Mouse (Mus musculus) midbrain, embryonic 16.5 days (tissue): ENCODE data around the gene Acer3. TPM values are rescaled to one million over a fixed set of nuclear protein-coding genes. Genes with fewer than 3 reads are reported as not detected.

Experiments used
- ATAC-seq: fragments of 200-750 bp; cut with Nextera tagmentation; 2 replicates; pipeline ENCODE4 v1.8.0; 2017; ENCODE audit warnings: moderate TSS enrichment
- H3K27ac ChIP-seq: fragments of 300-500 bp; sonication (generic); 2 replicates; pipeline ENCODE4 v1.5.1; 2014; ENCODE audit warnings: mild to moderate bottlenecking, low read length, mixed read lengths
- H3K27me3 ChIP-seq: fragments of 300-500 bp; sonication (generic); 2 replicates; pipeline ENCODE4 v1.6.1; 2014; ENCODE audit warnings: low read depth, low read length, mixed read lengths; ENCODE audit not compliant: control insufficient read depth, insufficient read depth
- H3K36me3 ChIP-seq: fragments of 300-500 bp; sonication (generic); 2 replicates; pipeline ENCODE4 v1.6.1; 2014; ENCODE audit warnings: mild to moderate bottlenecking, low read length, moderate library complexity, mixed read lengths; ENCODE audit not compliant: control insufficient read depth, insufficient read depth
- H3K4me1 ChIP-seq: fragments of 300-500 bp; sonication (generic); 2 replicates; pipeline ENCODE4 v1.6.1; 2014; ENCODE audit warnings: mild to moderate bottlenecking, low read length, mixed read lengths; ENCODE audit not compliant: control insufficient read depth, insufficient read depth
- H3K4me2 ChIP-seq: fragments of 300-500 bp; sonication (generic); 2 replicates; pipeline ENCODE4 v1.6.1; 2014; ENCODE audit warnings: mild to moderate bottlenecking, low read length, mixed read lengths
- H3K4me3 ChIP-seq: fragments of 300-500 bp; sonication (generic); 2 replicates; pipeline ENCODE4 v1.5.1; 2014; ENCODE audit warnings: low read depth, mild to moderate bottlenecking, low read length, moderate library complexity, mixed read lengths
- H3K9ac ChIP-seq: fragments of 300-500 bp; sonication (generic); 2 replicates; pipeline ENCODE4 v1.6.1; 2014; ENCODE audit warnings: low read depth, low read length, mixed read lengths
- H3K9me3 ChIP-seq: fragments of 300-500 bp; sonication (generic); replicated peaks from 2 replicates; pipeline ENCODE4 v1.6.1; 2014; ENCODE audit warnings: mild to moderate bottlenecking, low read length, mixed read lengths; ENCODE audit not compliant: control insufficient read depth, poor library complexity, severe bottlenecking
- WGBS: fragments of 180-500 bp; shearing (Covaris S2); extraction: QIAGEN DNeasy Blood & Tissue Kit; methylation state at CpG from one replicate; pipeline ENCODE4 v1.1.7; 2014; 5-methylcytosine and 5-hydroxymethylcytosine counted together
- polyA plus RNA-seq: library from polyadenylated mRNA; unstranded; fragments of >200 nt; fragmentation: Nextera tagmentation; extraction: Ambion mirVana; gene quantifications from 2 replicates; pipeline ENCODE4 v1.2.1, GENCODE M21; 2015

Acer3 gene
- polyA plus RNA-seq: 20.6 and 22.5 TPM in 2 replicates

GRCm38 (mm10) chr7:98321083-98321482, at the start of gene Acer3:
Acer3 (minus strand) TSS chr7:98321208.
- Histone ChIP-seq H3K27me3 (no peaks in the 10 kb centered on the region), H3K9ac (no peak within 1 kb of the TSS), H3K4me3 (no peak within 1 kb of the TSS), H3K27ac (no peak within 1 kb of the TSS), H3K4me2 (no peak within 1 kb of the TSS), H3K4me1 (no peaks in the 10 kb centered on the region), H3K36me3 (no peaks in the 10 kb centered on the region), H3K9me3 (no peaks in the 10 kb centered on the region)
- no peak for ATAC-seq
- 84% methylated on average over 2 of the region's 2 CpGs for WGBS

- H3K4me1 ChIP-seq: no peaks in the 10 kb centered on the region
- H3K27ac ChIP-seq: no peak overlapping the region
- no peak overlapping the region for H3K4me3 ChIP-seq
- H3K27me3 ChIP-seq: no peaks in the 10 kb centered on the region
- no peak overlapping the region for H3K4me2 ChIP-seq
- 46% methylated on average over 10 of the region's 10 CpGs for WGBS
- H3K9ac ChIP-seq: no peak overlapping the region
- no peak for ATAC-seq
- 0 out of 2 replicates have a peak, but pooled peaks cover 2% of the 10 kb centered on the region for H3K9me3 ChIP-seq
- no peaks in the 10 kb centered on the region for H3K36me3 ChIP-seq
Measured at GRCm38 (mm10) chr7:98369762-98370369, 48.9 kb upstream of the Acer3 start.

GRCm38 (mm10) chr7:98361662-98362061, 40.7 kb upstream of the Acer3 start:
- H3K36me3 ChIP-seq: no peaks in the 10 kb centered on the region
- peaks cover 17% of the 10 kb centered on the region for H3K4me1 ChIP-seq
- no peak for ATAC-seq
- no peaks in the 10 kb centered on the region for H3K27me3 ChIP-seq
- H3K9me3 ChIP-seq: no peaks in the 10 kb centered on the region
- H3K9ac ChIP-seq: peak overlapping the region; percentile 80
- peak overlapping the region; percentile 70 for H3K4me2 ChIP-seq
- 38% methylated on average over 2 of the region's 2 CpGs for WGBS
- H3K27ac ChIP-seq: peak overlapping the region; percentile 78; the same call in 1 of the 2 replicates
- peak overlapping the region; percentile 68 for H3K4me3 ChIP-seq

- Histone ChIP-seq H3K27ac (peak within 1 kb of the TSS; percentile 78), H3K9me3 (no peaks in the 10 kb centered on the region), H3K9ac (peak within 1 kb of the TSS; percentile 80), H3K4me2 (peak within 1 kb of the TSS; percentile 70), H3K4me1 (peaks cover 17% of the 10 kb centered on the region), H3K4me3 (peak within 1 kb of the TSS; percentile 68), H3K27me3 (no peaks in the 10 kb centered on the region), H3K36me3 (no peaks in the 10 kb centered on the region)
- ATAC-seq: peak; percentile 90
- WGBS: under 1% methylated on average over 48 of the region's 52 CpGs
Measured at GRCm38 (mm10) chr7:98361063-98361652, 40.1 kb upstream of the Acer3 start, which contains the start of gene Tsku. Tsku (minus strand) TSS chr7:98361328.

- H3K27ac ChIP-seq: peak overlapping the region; percentile 78
- peak overlapping the region; percentile 80 for H3K9ac ChIP-seq
- no peaks in the 10 kb centered on the region for H3K27me3 ChIP-seq
- peak overlapping the region; percentile 68 for H3K4me3 ChIP-seq
- peak; percentile 68 for ATAC-seq
- peak overlapping the region; percentile 70 for H3K4me2 ChIP-seq
- under 1% methylated on average over 20 of the region's 20 CpGs for WGBS
- H3K36me3 ChIP-seq: no peaks in the 10 kb centered on the region
- H3K4me1 ChIP-seq: peaks cover 17% of the 10 kb centered on the region
- H3K9me3 ChIP-seq: no peaks in the 10 kb centered on the region
Measured at GRCm38 (mm10) chr7:98360621-98360990, 39.6 kb upstream of the Acer3 start.

- Histone ChIP-seq H3K4me3 (peak overlapping the region; percentile 68), H3K9ac (peak overlapping the region; percentile 80), H3K27ac (peak overlapping the region; percentile 78), H3K9me3 (no peaks in the 10 kb centered on the region), H3K36me3 (no peaks in the 10 kb centered on the region), H3K27me3 (no peaks in the 10 kb centered on the region), H3K4me1 (peaks cover 17% of the 10 kb centered on the region), H3K4me2 (peak overlapping the region; percentile 70)
- peak; percentile 64 for ATAC-seq
- WGBS: 0% methylated on average over 33 of the region's 33 CpGs
Measured at GRCm38 (mm10) chr7:98359951-98360620, 39.1 kb upstream of the Acer3 start.

GRCm38 (mm10) chr7:98358016-98358415, 37.0 kb upstream of the Acer3 start:
- no peaks in the 10 kb centered on the region for H3K9me3 ChIP-seq
- no peak overlapping the region for H3K27ac ChIP-seq
- no peaks in the 10 kb centered on the region for H3K36me3 ChIP-seq
- H3K4me2 ChIP-seq: peak overlapping the region; percentile 15; the same call in 1 of the 2 replicates
- 42% methylated on average over 1 of the region's 1 CpGs for WGBS
- no peaks in the 10 kb centered on the region for H3K27me3 ChIP-seq
- ATAC-seq: no peak
- peaks cover 23% of the 10 kb centered on the region for H3K4me1 ChIP-seq
- H3K9ac ChIP-seq: no peak overlapping the region
- no peak overlapping the region for H3K4me3 ChIP-seq

GRCm38 (mm10) chr7:98357324-98357723, 36.3 kb upstream of the Acer3 start:
- Histone ChIP-seq H3K36me3 (no peaks in the 10 kb centered on the region; the same call in 1 of the 2 replicates), H3K27me3 (no peaks in the 10 kb centered on the region), H3K9ac (no peak overlapping the region), H3K9me3 (no peaks in the 10 kb centered on the region), H3K4me3 (no peak overlapping the region), H3K4me1 (peaks cover 23% of the 10 kb centered on the region), H3K27ac (no peak overlapping the region), H3K4me2 (no peak overlapping the region)
- no peak for ATAC-seq
- WGBS: 87% methylated on average over 5 of the region's 5 CpGs

GRCm38 (mm10) chr7:98354921-98355310, 33.9 kb upstream of the Acer3 start:
- Histone ChIP-seq H3K4me1 (peaks cover 22% of the 10 kb centered on the region), H3K36me3 (no peaks in the 10 kb centered on the region; the same call in 1 of the 2 replicates), H3K4me3 (no peak overlapping the region), H3K9ac (no peak overlapping the region), H3K9me3 (no peaks in the 10 kb centered on the region), H3K27me3 (no peaks in the 10 kb centered on the region), H3K4me2 (no peak overlapping the region), H3K27ac (no peak overlapping the region)
- ATAC-seq: no peak
- 37% methylated on average over 4 of the region's 4 CpGs for WGBS
